Mouse (Mus musculus): ENCODE measurements around the gene Ctsl. TPM values are rescaled to one million over a fixed set of nuclear protein-coding genes. Genes with fewer than 3 reads are reported as not detected.

Gene Ctsl
- total RNA-seq, 2 experiments from 2014 or later, result 27.8 to 53.0 TPM

DNA sequence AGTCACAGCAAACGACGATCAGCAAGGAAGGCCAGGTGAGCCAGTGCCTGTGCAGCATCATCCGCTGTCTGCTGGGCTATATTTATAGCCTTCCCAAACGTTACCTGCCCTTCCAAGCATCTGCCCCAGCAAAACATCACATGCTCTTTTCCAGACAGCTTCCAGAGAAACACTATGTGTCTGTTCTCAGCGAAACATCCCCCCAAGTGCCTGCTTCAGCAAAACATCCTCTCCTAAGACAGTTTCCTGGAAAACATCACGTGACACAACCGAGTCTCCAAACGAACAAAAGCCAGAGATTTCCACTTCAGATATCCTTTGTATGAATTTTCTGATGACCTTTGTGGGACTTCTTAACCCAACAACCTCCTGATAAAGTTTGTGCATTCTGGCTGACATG is 50.4 kb downstream of the Ctsl start:
- no peak for ATAC-seq (replicated peaks; ENCODE audit: low FRiP score, low TSS enrichment, poor library complexity, severe bottlenecking)

DNA sequence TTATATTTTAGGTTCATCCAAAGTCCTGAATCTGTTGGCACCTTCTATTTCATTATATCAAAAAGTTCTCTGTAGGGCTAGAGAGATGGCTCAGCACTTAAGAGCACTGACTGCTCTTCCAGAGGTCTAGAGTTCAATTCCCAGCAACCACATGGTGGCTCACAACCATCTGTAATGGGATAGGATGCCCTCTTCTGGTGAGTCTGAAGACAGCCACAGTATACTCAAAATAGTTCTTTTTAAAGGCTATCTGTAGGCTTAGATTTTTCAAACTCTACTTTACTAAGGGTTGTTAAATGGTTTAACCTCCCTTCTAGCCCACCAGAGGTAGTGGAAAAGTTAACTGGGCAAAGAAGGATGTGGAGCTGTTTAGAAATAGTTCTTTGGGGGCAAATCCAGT is 50.9 kb downstream of the Ctsl start:
- no peak for ATAC-seq (replicated peaks; ENCODE audit: low FRiP score, low TSS enrichment, poor library complexity, severe bottlenecking)

DNA sequence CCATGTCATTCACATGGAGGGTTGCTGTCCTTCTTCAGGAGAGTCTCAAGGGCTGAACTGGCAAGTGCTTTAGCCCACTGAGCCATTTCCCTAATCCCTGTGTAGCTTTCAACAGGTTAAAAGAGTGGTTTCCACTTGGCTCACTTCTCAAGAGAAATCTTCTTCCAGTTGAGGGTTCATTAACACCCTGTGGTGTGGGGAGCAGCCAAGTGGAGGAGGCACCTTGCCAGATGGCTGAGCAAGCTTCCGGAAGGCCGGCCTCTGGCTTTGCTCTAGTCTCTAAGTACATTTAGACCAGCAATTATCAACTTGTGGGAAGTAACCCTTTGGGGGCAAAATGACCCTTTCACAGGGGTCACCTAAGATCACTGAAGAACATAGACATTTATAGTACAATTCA is 52.3 kb downstream of the Ctsl start:
- ATAC-seq (replicated peaks; ENCODE audit: low FRiP score, low TSS enrichment, poor library complexity, severe bottlenecking), result no peak

DNA sequence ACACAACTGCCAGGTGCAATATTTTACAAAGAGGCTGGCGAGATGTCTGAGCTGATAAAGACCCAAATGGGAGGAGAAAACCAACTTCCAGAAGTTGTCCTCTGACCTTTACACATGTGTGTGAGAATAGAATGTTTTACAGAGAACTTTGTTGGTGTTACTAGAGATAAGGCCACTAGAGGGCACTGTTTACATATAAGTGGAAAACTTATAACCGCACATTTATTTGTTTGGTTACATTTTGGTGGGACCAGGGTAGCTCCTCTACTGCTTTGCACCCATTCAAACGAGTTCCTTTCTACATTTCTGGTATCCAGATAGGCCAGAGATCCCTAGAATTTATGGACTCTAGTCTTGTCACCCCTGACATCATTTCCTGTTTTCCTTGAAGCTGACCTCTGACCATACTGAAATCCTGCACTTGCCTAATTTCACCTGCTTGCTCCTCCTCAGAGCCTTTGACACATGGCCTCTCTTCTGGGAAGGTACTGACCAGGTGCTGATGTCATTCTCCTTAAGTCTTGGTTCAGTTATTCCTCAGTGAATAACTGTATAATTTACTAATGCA is 55.1 kb downstream of the Ctsl start:
- ATAC-seq (replicated peaks; ENCODE audit: low FRiP score, low TSS enrichment, poor library complexity, severe bottlenecking), result peak; percentile 41; the same call in 1 of the 2 replicates

DNA sequence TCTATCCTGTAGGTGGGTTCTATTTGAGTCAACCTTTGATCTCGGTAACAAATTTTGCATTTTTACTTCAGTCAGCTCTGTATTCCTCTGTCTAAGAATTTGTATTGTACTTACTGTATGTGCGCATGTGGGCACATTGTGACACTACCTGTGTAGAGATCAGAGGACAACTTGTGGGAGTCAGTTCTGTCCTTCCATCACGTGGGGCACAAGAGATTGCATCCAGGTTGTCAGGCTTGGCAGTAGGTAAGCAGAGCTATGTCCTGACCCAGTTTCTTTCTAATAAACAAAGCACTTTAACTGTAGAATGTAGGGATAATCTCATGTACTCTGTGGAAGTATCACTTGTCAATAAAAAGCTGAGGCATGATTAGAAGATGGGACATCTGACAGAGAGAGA is 56.6 kb downstream of the Ctsl start:
- ATAC-seq (replicated peaks; ENCODE audit: low FRiP score, low TSS enrichment, poor library complexity, severe bottlenecking), result no peak

DNA sequence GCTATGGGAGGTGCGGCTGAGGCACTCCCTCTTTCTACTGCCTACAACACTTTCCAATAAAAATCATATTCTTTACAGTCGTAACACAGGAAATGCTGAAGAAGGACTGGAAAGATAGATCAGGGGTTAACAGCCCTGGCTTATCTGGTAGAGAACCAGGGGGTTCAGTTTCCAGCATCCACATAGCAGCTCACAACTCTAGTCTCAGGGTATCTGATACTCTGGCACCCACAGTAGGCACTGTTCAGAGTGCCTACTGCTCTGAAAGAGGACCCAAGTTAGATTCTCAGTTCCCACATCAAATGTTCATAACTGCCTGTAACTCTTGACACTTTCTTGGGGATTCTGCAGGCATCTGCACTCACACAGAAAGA is 57.8 kb downstream of the Ctsl start:
- ATAC-seq (replicated peaks; ENCODE audit: low FRiP score, low TSS enrichment, poor library complexity, severe bottlenecking), result peak; percentile 46

DNA sequence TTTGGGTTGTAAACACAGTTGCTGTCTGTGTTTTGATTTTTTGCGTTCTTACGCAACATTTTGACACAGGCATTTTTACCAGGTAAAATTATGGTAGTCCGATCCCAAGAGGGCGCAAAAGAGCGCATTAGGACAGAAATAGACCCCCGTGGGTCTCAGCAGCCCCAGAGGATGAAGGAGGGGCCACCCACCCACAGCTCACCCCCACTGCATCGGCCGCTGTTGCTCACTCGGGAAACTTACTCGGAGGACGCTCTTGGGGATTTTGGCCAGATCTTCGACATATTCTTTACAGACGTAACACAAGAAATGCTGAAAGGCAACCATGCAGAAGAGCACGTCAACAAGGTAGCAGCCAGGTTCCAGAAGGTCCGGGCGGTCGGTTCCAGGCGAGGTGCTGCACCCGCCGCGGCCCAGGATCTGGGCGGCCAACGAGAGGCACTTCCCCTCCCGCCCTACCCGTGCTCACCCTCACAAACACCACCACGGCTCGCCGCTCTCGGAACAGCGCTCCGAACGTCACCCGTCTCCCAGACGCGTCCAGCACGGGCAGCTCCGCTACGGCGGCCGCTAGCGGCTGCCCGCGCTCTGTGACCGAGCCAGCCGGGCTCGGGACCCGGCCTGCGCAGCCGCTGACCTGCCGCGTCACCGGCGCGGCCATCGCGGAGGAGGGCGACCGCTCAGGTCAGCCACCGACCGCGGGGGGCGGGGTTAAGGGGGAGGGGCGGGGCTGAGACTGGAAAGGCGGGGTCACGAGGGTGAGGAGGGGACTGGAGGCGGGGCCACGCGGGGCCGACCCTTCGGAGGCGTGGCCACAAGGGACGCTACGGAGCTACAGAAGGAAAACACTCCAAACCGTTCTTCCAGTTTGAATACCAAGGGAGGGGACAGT is 58.4 kb downstream of the Ctsl start, which contains the start of gene Aaed1:
TSS of gene Aaed1 (minus strand) at position 687 of the 892 bp plus-strand sequence.
- ATAC-seq (replicated peaks; ENCODE audit: low FRiP score, low TSS enrichment, poor library complexity, severe bottlenecking), result peak; percentile 73

DNA sequence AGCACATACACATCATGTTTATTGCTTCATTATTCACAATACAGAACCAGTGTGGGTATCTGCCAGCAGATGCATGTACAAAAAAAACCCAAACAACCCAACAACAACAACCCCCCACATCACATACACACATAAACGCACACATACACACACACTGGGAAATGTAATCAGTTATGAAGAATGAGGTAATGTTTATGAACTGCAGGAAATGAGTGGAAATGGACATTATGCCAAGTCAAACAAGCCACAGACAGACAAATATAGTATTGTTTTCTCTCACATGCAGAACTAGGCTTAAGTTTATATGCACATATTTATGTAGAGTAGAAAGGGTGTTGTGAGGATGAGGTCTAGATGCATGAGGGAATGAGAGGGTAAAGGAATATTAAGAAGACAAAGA is 59.4 kb downstream of the Ctsl start:
- no peak for ATAC-seq (replicated peaks; ENCODE audit: low FRiP score, low TSS enrichment, poor library complexity, severe bottlenecking)

DNA sequence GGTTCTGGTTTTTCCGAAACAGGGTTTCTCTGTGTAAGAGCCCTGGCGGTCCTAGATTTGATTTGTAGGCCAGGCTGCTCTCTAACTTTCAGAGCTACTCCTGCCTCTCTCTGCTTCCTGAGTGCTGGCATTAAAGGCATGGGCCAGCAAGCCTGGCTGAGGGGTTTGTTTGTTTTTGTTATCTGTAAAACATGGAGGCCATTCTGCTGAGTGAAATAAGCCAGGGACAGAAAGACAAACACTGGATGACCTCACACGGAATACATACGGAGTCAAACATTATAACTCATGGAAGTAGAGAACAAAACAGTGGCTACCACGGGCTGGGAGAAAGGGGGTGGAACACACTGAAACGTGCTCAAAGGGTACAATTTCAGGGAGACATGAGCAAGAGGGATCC is 60.1 kb downstream of the Ctsl start:
- no peak for ATAC-seq (replicated peaks; ENCODE audit: low FRiP score, low TSS enrichment, poor library complexity, severe bottlenecking)

DNA sequence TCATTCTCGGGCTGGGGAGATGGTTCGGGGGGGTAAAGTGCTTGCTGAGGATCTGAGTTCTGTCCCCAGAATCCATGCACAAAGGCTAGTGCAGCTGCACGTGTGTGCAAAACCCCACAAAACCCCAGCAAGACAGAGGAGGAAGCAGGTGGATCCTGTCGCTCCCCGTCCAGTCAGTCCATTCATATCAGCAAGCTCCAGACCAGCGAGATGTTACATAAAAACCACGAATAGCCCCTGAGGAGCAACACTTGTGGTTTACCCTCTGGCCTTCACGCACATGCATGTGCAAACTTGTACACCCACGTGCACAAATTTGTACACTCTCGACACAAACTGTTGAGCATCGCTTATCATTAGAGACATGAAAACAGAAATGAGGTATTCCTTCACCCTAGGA is 60.8 kb downstream of the Ctsl start:
- peak; percentile 34 for ATAC-seq (replicated peaks; ENCODE audit: low FRiP score, low TSS enrichment, poor library complexity, severe bottlenecking)

Other genes with a start within 250 kb of the Ctsl start
- gene Slc35d2, start 241.5 kb downstream of the Ctsl start, total RNA-seq (2014; fragmentation: Nextera tagmentation), result 1.2 and 1.6 TPM in 2 replicates
- gene Slc35d2, start 241.5 kb downstream of the Ctsl start, total RNA-seq (2017), result 3.0 and 11.7 TPM in 2 replicates
- gene Zfp367, start 217.7 kb downstream of the Ctsl start, total RNA-seq (2014; fragmentation: Nextera tagmentation), result 30.2 and 40.8 TPM in 2 replicates
- 55.3 and 62.6 TPM in 2 replicates for gene Zfp367, start 217.7 kb downstream of the Ctsl start, total RNA-seq (2017)
- 3.9 and 7.7 TPM in 2 replicates for gene Habp4, start 209.1 kb downstream of the Ctsl start, total RNA-seq (2014; fragmentation: Nextera tagmentation)
- gene Habp4, start 209.1 kb downstream of the Ctsl start, total RNA-seq (2017), result 3.4 and 5.4 TPM in 2 replicates
- 1.9 and 2.9 TPM in 2 replicates for gene Cdc14b, start 95.6 kb downstream of the Ctsl start, total RNA-seq (2014; fragmentation: Nextera tagmentation)
- 0.50 and 4.8 TPM in 2 replicates for gene Cdc14b, start 95.6 kb downstream of the Ctsl start, total RNA-seq (2017)
- gene Aaed1, start 58.2 kb downstream of the Ctsl start, total RNA-seq (2014; fragmentation: Nextera tagmentation), result 20.4 and 26.9 TPM in 2 replicates
- 56.5 and 65.2 TPM in 2 replicates for gene Aaed1, start 58.2 kb downstream of the Ctsl start, total RNA-seq (2017)
- 3.7 and 4.4 TPM in 2 replicates for gene Cdk20, start 61.4 kb upstream of the Ctsl start, total RNA-seq (2014; fragmentation: Nextera tagmentation)
- gene Cdk20, start 61.4 kb upstream of the Ctsl start, total RNA-seq (2017), result 2.9 and 6.8 TPM in 2 replicates
- gene Fam240b, start 126.9 kb upstream of the Ctsl start, total RNA-seq (2014; fragmentation: Nextera tagmentation), result not detected in 2 replicates
- gene Fam240b, start 126.9 kb upstream of the Ctsl start, total RNA-seq (2017), result not detected in 2 replicates